Mouse (Mus musculus) intestine, embryonic 16.5 days (tissue): ENCODE results near the gene Zfp799. TPM values are rescaled to one million over a fixed set of nuclear protein-coding genes. Genes with fewer than 3 reads are reported as not detected.

Experiments
- ATAC-seq: fragments of 200-750 bp; cut with Nextera tagmentation; 2 replicates; pipeline ENCODE4 v1.8.0; 2017; ENCODE audit warnings: moderate TSS enrichment, moderate library complexity
- H3K27ac ChIP-seq: fragments of 300-500 bp; sonication (generic); 2 replicates; pipeline ENCODE4 v1.5.1; 2014; ENCODE audit warnings: mild to moderate bottlenecking, low read length
- H3K27me3 ChIP-seq: fragments of 300-500 bp; sonication (generic); replicated peaks from 2 replicates; pipeline ENCODE4 v1.6.1; 2014; ENCODE audit warnings: low read length, control low read depth, mixed read lengths; ENCODE audit not compliant: control insufficient read depth, insufficient read depth
- H3K36me3 ChIP-seq: fragments of 300-500 bp; sonication (generic); 2 replicates; pipeline ENCODE4 v1.6.1; 2014; ENCODE audit warnings: low read length, control low read depth; ENCODE audit not compliant: control insufficient read depth, insufficient read depth
- H3K4me1 ChIP-seq: fragments of 300-500 bp; sonication (generic); 2 replicates; pipeline ENCODE4 v1.6.1; 2014; ENCODE audit warnings: low read length, control low read depth, mixed read lengths; ENCODE audit not compliant: control insufficient read depth, insufficient read depth
- H3K4me2 ChIP-seq: fragments of 300-500 bp; sonication (generic); 2 replicates; pipeline ENCODE4 v1.6.1; 2014; ENCODE audit warnings: low read depth, low read length, control low read depth
- H3K4me3 ChIP-seq: fragments of 300-500 bp; sonication (generic); 2 replicates; pipeline ENCODE4 v1.5.1; 2014; ENCODE audit warnings: mild to moderate bottlenecking, low read length
- H3K9ac ChIP-seq: fragments of 300-500 bp; sonication (generic); 2 replicates; pipeline ENCODE4 v1.6.1; 2014; ENCODE audit warnings: low read depth, low read length
- H3K9me3 ChIP-seq: fragments of 300-500 bp; sonication (generic); 2 replicates; pipeline ENCODE4 v1.6.1; 2016; ENCODE audit warnings: low read length, control low read depth; ENCODE audit not compliant: control insufficient read depth
- WGBS: fragments of 180-500 bp; shearing (Covaris S2); extraction: QIAGEN DNeasy Blood & Tissue Kit; methylation state at CpG from one replicate; pipeline ENCODE4 v1.1.7; 2014; 5-methylcytosine and 5-hydroxymethylcytosine counted together
- polyA plus RNA-seq: library from polyadenylated mRNA; unstranded; fragments of >200 nt; fragmentation: Nextera tagmentation; extraction: Ambion mirVana; gene quantifications from 2 replicates; pipeline ENCODE4 v1.2.1, GENCODE M21; 2015

Zfp799 gene
- polyA plus RNA-seq, 1 experiment from 2014 or later: 9.8 TPM

- Histone ChIP-seq H3K27me3 (no peaks in the 10 kb centered on the region), H3K4me1 (peaks cover 18% of the 10 kb centered on the region), H3K27ac (peak overlapping the region; percentile 8; the same call in 1 of the 2 replicates), H3K9me3 (no peaks in the 10 kb centered on the region), H3K4me2 (peak overlapping the region; percentile 74), H3K36me3 (peaks cover 7% of the 10 kb centered on the region), H3K9ac (peak overlapping the region; percentile 54; the same call in 1 of the 2 replicates), H3K4me3 (peak overlapping the region; percentile 78)
- no peak for ATAC-seq
- 4% methylated on average over 9 of the region's 9 CpGs for WGBS
Observed at GRCm38 (mm10) chr17:32788576-32788975, 41.5 kb downstream of the Zfp799 start.

GRCm38 (mm10) chr17:32788094-32788559 lies 41.9 kb downstream of the Zfp799 start, which contains the start of gene Zfp871:
TSS of gene Zfp871 (minus strand) at chr17:32788287.
- H3K9me3 ChIP-seq: no peaks in the 10 kb centered on the region
- peaks cover 10% of the 10 kb centered on the region for H3K36me3 ChIP-seq
- H3K27me3 ChIP-seq: no peaks in the 10 kb centered on the region
- peaks cover 18% of the 10 kb centered on the region for H3K4me1 ChIP-seq
- peak within 1 kb of the TSS; percentile 97 for H3K27ac ChIP-seq
- WGBS: under 1% methylated on average over 22 of the region's 22 CpGs
- peak; percentile 96 for ATAC-seq
- H3K4me2 ChIP-seq: peak within 1 kb of the TSS; percentile 74
- H3K4me3 ChIP-seq: peak within 1 kb of the TSS; percentile 78
- peak within 1 kb of the TSS; percentile 96 for H3K9ac ChIP-seq

- Histone ChIP-seq H3K9me3 (no peaks in the 10 kb centered on the region), H3K4me2 (peak overlapping the region; percentile 68), H3K4me1 (peaks cover 18% of the 10 kb centered on the region), H3K36me3 (peaks cover 10% of the 10 kb centered on the region), H3K27ac (peak overlapping the region; percentile 97), H3K9ac (peak overlapping the region; percentile 96), H3K4me3 (peak overlapping the region; percentile 78), H3K27me3 (no peaks in the 10 kb centered on the region)
- under 1% methylated on average over 31 of the region's 31 CpGs for WGBS
- peak; percentile 93 for ATAC-seq
Observed at GRCm38 (mm10) chr17:32787436-32788093, 42.5 kb downstream of the Zfp799 start.

GRCm38 (mm10) chr17:32786944-32787343 lies 43.1 kb downstream of the Zfp799 start:
- ATAC-seq: 0 out of 2 replicates have a peak, but pooled peaks have one; percentile 0
- H3K27me3 ChIP-seq: no peaks in the 10 kb centered on the region
- no peak overlapping the region for H3K27ac ChIP-seq
- no peaks in the 10 kb centered on the region for H3K9me3 ChIP-seq
- WGBS: 52% methylated on average over 6 of the region's 6 CpGs
- peak overlapping the region; percentile 96 for H3K9ac ChIP-seq
- peak overlapping the region; percentile 78 for H3K4me3 ChIP-seq
- peaks cover 18% of the 10 kb centered on the region for H3K4me1 ChIP-seq
- peaks cover 10% of the 10 kb centered on the region for H3K36me3 ChIP-seq
- H3K4me2 ChIP-seq: peak overlapping the region; percentile 68

GRCm38 (mm10) chr17:32785656-32786055 lies 44.4 kb downstream of the Zfp799 start:
- Histone ChIP-seq H3K4me2 (peak overlapping the region; percentile 68; the same call in 1 of the 2 replicates), H3K27me3 (no peaks in the 10 kb centered on the region), H3K9me3 (no peaks in the 10 kb centered on the region), H3K4me3 (no peak overlapping the region), H3K27ac (no peak overlapping the region), H3K36me3 (peaks cover 10% of the 10 kb centered on the region), H3K4me1 (peaks cover 18% of the 10 kb centered on the region), H3K9ac (no peak overlapping the region)
- ATAC-seq: no peak
- WGBS: 86% methylated on average over 3 of the region's 3 CpGs

GRCm38 (mm10) chr17:32777564-32777963 lies 52.5 kb downstream of the Zfp799 start:
- H3K4me2 ChIP-seq: no peak overlapping the region
- no peaks in the 10 kb centered on the region for H3K4me1 ChIP-seq
- no peak for ATAC-seq
- no peak overlapping the region for H3K27ac ChIP-seq
- H3K9ac ChIP-seq: no peak overlapping the region
- H3K36me3 ChIP-seq: peaks cover 30% of the 10 kb centered on the region
- no peaks in the 10 kb centered on the region for H3K27me3 ChIP-seq
- H3K9me3 ChIP-seq: no peaks in the 10 kb centered on the region
- 94% methylated on average over 3 of the region's 3 CpGs for WGBS
- H3K4me3 ChIP-seq: no peak overlapping the region

- WGBS: 80% methylated on average over 1 of the region's 1 CpGs
Observed at GRCm38 (mm10) chr17:32771213-32771612, 58.8 kb downstream of the Zfp799 start.

GRCm38 (mm10) chr17:32766422-32766821 lies 63.6 kb downstream of the Zfp799 start:
- no peaks in the 10 kb centered on the region for H3K9me3 ChIP-seq
- no peak overlapping the region for H3K4me3 ChIP-seq
- no peaks in the 10 kb centered on the region for H3K27me3 ChIP-seq
- no peak overlapping the region for H3K9ac ChIP-seq
- H3K4me2 ChIP-seq: no peak overlapping the region
- ATAC-seq: no peak
- no peak overlapping the region for H3K27ac ChIP-seq
- 99% methylated on average over 2 of the region's 2 CpGs for WGBS
- H3K36me3 ChIP-seq: peaks cover 30% of the 10 kb centered on the region
- H3K4me1 ChIP-seq: no peaks in the 10 kb centered on the region

More at GRCm38 (mm10) chr17:32771213-32771612, 58.8 kb downstream of the Zfp799 start:
- H3K9ac ChIP-seq: no peak overlapping the region
- H3K4me2 ChIP-seq: no peak overlapping the region
- no peaks in the 10 kb centered on the region for H3K4me1 ChIP-seq
- ATAC-seq: no peak
- no peak overlapping the region for H3K27ac ChIP-seq
- H3K27me3 ChIP-seq: no peaks in the 10 kb centered on the region
- H3K9me3 ChIP-seq: no peaks in the 10 kb centered on the region
- H3K4me3 ChIP-seq: no peak overlapping the region
- H3K36me3 ChIP-seq: peaks cover 38% of the 10 kb centered on the region
